Mouse (Mus musculus): Measurements from ENCODE around the gene Madd.

Gene Madd

GRCm38 (mm10) chr2:91175490-91175889 lies 8.1 kb downstream of the Madd start:
- no peak for DNase-seq (ENCODE audit: low read depth, low spot score)

- DNase-seq (ENCODE audit: low read depth, low spot score): no peak
These were observed 13.9 kb downstream of the Madd start for GRCm38 (mm10) chr2:91169587-91170322.

- DNase-seq (ENCODE audit: low read depth, low spot score): no peak
These were observed 16.0 kb downstream of the Madd start for GRCm38 (mm10) chr2:91167629-91168028.

GRCm38 (mm10) chr2:91164991-91165390 lies 18.6 kb downstream of the Madd start:
- DNase-seq (ENCODE audit: low read depth, low spot score): peak; percentile 52

GRCm38 (mm10) chr2:91163532-91163931 lies 20.1 kb downstream of the Madd start:
- no peak for DNase-seq (ENCODE audit: low read depth, low spot score)

- no peak for DNase-seq (ENCODE audit: low read depth, low spot score)
These were observed 20.7 kb downstream of the Madd start for GRCm38 (mm10) chr2:91162952-91163351.

GRCm38 (mm10) chr2:91160591-91160990 lies 23.0 kb downstream of the Madd start:
- no peak for DNase-seq (ENCODE audit: low read depth, low spot score)

GRCm38 (mm10) chr2:91157002-91157752 lies 26.5 kb downstream of the Madd start:
- no peak for DNase-seq (ENCODE audit: low read depth, low spot score)

GRCm38 (mm10) chr2:91154091-91154490 lies 29.5 kb downstream of the Madd start:
- no peak for DNase-seq (ENCODE audit: low read depth, low spot score)

GRCm38 (mm10) chr2:91152885-91153377 lies 30.7 kb downstream of the Madd start:
- DNase-seq (ENCODE audit: low read depth, low spot score): peak; percentile 31

GRCm38 (mm10) chr2:91151331-91151730 lies 32.3 kb downstream of the Madd start:
- no peak for DNase-seq (ENCODE audit: low read depth, low spot score)

GRCm38 (mm10) chr2:91148101-91148500 lies 35.5 kb downstream of the Madd start:
- DNase-seq (ENCODE audit: low read depth, low spot score): peak; percentile 35

GRCm38 (mm10) chr2:91143401-91143800 lies 40.2 kb downstream of the Madd start:
- DNase-seq (ENCODE audit: low read depth, low spot score): no peak

- DNase-seq (ENCODE audit: low read depth, low spot score): no peak
These were observed 40.7 kb downstream of the Madd start for GRCm38 (mm10) chr2:91142920-91143319.

GRCm38 (mm10) chr2:91139764-91140163 lies 43.9 kb downstream of the Madd start:
- no peak for DNase-seq (ENCODE audit: low read depth, low spot score)

- no peak for DNase-seq (ENCODE audit: low read depth, low spot score)
These were observed 44.3 kb downstream of the Madd start for GRCm38 (mm10) chr2:91139311-91139710.

- peak; percentile 24 for DNase-seq (ENCODE audit: low read depth, low spot score)
These were observed 46.2 kb downstream of the Madd start for GRCm38 (mm10) chr2:91137481-91137880.

GRCm38 (mm10) chr2:91136513-91137412 lies 46.9 kb downstream of the Madd start:
- DNase-seq (ENCODE audit: low read depth, low spot score): peak; percentile 66

GRCm38 (mm10) chr2:91132035-91132434 lies 51.6 kb downstream of the Madd start:
- no peak for DNase-seq (ENCODE audit: low read depth, low spot score)

GRCm38 (mm10) chr2:91131251-91131650 lies 52.4 kb downstream of the Madd start:
- DNase-seq (ENCODE audit: low read depth, low spot score): no peak

GRCm38 (mm10) chr2:91130126-91130525 lies 53.5 kb downstream of the Madd start:
- no peak for DNase-seq (ENCODE audit: low read depth, low spot score)

GRCm38 (mm10) chr2:91128761-91129160 lies 54.9 kb downstream of the Madd start:
- no peak for DNase-seq (ENCODE audit: low read depth, low spot score)
